Mouse (Mus musculus): ENCODE measurements at regions not wholly inside any gene's neighbourhood (a gene's known extent, or its start where the extent isn't known, plus 50 kb on each side); places are given as distances from the start of the nearest gene placed in this dataset.

DNA sequence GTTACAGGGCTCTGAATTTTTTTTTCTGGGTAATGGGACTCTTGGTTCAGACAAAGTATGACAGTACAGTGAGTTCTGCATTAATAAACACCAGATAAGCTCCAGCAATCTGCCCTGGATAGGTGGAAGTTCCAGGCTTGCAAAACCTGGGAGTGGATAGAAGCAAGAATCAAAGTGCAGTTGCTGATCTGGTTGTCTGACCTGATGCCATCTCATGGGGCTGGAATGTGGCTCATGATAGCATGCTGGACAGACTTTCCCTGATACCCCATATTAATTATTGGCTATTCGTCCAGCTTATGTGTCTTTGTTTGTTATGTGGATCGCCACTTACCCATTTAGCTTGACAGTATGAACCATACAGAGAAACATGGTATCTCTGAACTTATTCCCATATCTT is 146.6 kb upstream of the Tnfaip3 start:
- TF ChIP-seq EP300 (IDR thresholded peaks at IDR 0.05; ENCODE audit: low read depth): no peak
- no peak overlapping the region for H3K4me3 ChIP-seq (ENCODE audit: insufficient read depth in 1 of 2, low read depth in 2 of 2, low read length in 2 of 2)
- no peak overlapping the region for H3K27ac ChIP-seq
- no peaks in the 10 kb centered on the region for H3K27me3 ChIP-seq (ENCODE audit: control insufficient read depth, insufficient read depth, low read length)
- no peak for ATAC-seq (ENCODE audit: insufficient read depth)
- no peaks in the 10 kb centered on the region for H3K9me3 ChIP-seq (ENCODE audit: control insufficient read depth, low read length)
- no peaks in the 10 kb centered on the region for H3K4me1 ChIP-seq (replicated peaks; ENCODE audit: control insufficient read depth in 2 of 2, insufficient read depth in 2 of 2, low read length in 1 of 2)
- no peak for DNase-seq (ENCODE audit: low read depth in 3 of 3, low spot score in 3 of 3)
- H3K4me2 ChIP-seq (ENCODE audit: low read depth): no peak overlapping the region
- 54% methylated on average over 2 of the region's 2 CpGs for WGBS (ENCODE audit: insufficient replicate concordance)
- H3K9ac ChIP-seq (replicated peaks): no peak overlapping the region
- H3K36me3 ChIP-seq (replicated peaks; ENCODE audit: control insufficient read depth, insufficient read depth, low read depth): no peaks in the 10 kb centered on the region

DNA sequence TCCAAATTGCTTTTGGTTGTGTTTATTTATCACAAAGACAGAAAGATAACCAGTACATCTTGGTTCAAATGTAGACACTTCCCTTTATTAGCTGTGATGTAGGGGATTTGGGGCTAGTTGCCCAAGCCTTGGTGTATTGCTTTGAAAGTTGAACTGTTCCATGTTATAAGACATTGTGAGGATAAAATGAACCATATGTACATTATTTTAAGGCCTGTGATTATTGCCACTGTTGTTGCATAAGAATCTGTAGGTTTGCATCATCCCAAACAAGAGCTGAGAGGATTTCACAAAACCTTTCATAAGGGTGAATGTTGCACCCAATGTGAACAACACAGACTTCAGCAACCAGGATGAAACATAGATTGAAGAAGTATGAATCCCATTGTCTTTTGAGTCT is 145.7 kb upstream of the Tnfaip3 start:
- no peak for DNase-seq (ENCODE audit: low read depth in 3 of 3, low spot score in 3 of 3)
- no peak for ATAC-seq (ENCODE audit: insufficient read depth)
- Histone ChIP-seq H3K4me1 (replicated peaks; ENCODE audit: control insufficient read depth in 2 of 2, insufficient read depth in 2 of 2, low read length in 1 of 2) (no peaks in the 10 kb centered on the region), H3K9ac (replicated peaks) (no peak overlapping the region), H3K4me3 (ENCODE audit: insufficient read depth in 1 of 2, low read depth in 2 of 2, low read length in 2 of 2) (no peak overlapping the region), H3K27me3 (ENCODE audit: control insufficient read depth, insufficient read depth, low read length) (no peaks in the 10 kb centered on the region), H3K27ac (no peak overlapping the region), H3K9me3 (ENCODE audit: control insufficient read depth, low read length) (no peaks in the 10 kb centered on the region), H3K4me2 (ENCODE audit: low read depth) (no peak overlapping the region), H3K36me3 (replicated peaks; ENCODE audit: control insufficient read depth, insufficient read depth, low read depth) (no peaks in the 10 kb centered on the region)
- TF ChIP-seq EP300 (IDR thresholded peaks at IDR 0.05; ENCODE audit: low read depth) (no peak), CTCF (IDR thresholded peaks at IDR 0.05; ENCODE audit: low read depth) (no peak)

DNA sequence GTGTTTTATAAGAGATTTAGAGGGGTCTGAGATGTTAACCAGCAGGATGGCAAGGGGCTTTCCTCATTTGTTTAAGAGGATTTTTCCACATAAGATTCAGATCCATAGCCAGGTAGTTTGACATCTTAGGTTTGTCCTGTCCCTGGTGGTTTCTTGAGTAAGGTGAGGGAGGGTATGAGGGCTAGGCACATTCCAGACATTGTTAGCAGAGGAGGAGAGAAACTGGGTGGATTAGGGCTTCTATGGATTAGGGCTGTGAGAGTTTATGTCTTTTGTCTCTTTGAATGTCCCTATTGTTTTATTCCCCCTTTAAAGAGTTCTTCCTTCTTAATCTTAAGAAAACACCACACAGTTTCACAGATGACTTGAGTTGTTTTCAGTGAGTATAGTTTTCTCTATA is 138.6 kb upstream of the Tnfaip3 start:
- Histone ChIP-seq H3K9me3 (ENCODE audit: control insufficient read depth, low read length) (no peaks in the 10 kb centered on the region), H3K4me3 (ENCODE audit: insufficient read depth in 1 of 2, low read depth in 2 of 2, low read length in 2 of 2) (no peak overlapping the region), H3K4me2 (ENCODE audit: low read depth) (no peak overlapping the region), H3K27ac (no peak overlapping the region), H3K36me3 (replicated peaks; ENCODE audit: control insufficient read depth, insufficient read depth, low read depth) (no peaks in the 10 kb centered on the region), H3K27me3 (ENCODE audit: control insufficient read depth, insufficient read depth, low read length) (no peaks in the 10 kb centered on the region), H3K9ac (replicated peaks) (no peak overlapping the region), H3K4me1 (replicated peaks; ENCODE audit: control insufficient read depth in 2 of 2, insufficient read depth in 2 of 2, low read length in 1 of 2) (no peaks in the 10 kb centered on the region)
- ATAC-seq (ENCODE audit: insufficient read depth) (no peak), DNase-seq (ENCODE audit: low read depth in 3 of 3, low spot score in 3 of 3) (no peak)
- TF ChIP-seq CTCF (IDR thresholded peaks at IDR 0.05; ENCODE audit: low read depth) (no peak), EP300 (IDR thresholded peaks at IDR 0.05; ENCODE audit: low read depth) (no peak)

DNA sequence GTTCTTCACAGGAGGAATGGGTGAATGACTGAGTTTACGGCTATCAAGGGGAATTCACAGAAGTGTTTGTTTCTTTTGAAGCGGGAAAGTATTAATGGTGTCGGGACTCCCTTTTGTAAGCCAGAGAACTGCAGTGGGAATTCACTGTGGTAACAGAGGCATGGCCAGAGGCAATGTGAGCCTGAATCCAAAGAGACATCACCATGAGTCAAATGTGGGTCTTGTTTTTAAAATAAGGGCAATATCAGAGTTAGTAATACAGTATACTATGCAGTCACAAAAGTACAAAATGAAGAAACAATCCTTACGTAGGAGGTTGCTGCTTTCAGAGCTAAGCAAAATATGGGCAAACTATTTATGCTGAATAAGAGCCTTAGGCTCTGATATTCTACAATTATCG is 137.3 kb upstream of the Tnfaip3 start:
- ATAC-seq (ENCODE audit: insufficient read depth): no peak
- H3K27me3 ChIP-seq (ENCODE audit: control insufficient read depth, insufficient read depth, low read length): no peaks in the 10 kb centered on the region
- TF ChIP-seq EP300 (IDR thresholded peaks at IDR 0.05; ENCODE audit: low read depth): no peak
- TF ChIP-seq CTCF (IDR thresholded peaks at IDR 0.05; ENCODE audit: low read depth): no peak
- no peak overlapping the region for H3K4me3 ChIP-seq (ENCODE audit: insufficient read depth in 1 of 2, low read depth in 2 of 2, low read length in 2 of 2)
- 74% methylated on average over 5 of the region's 5 CpGs for WGBS (ENCODE audit: insufficient replicate concordance)
- H3K4me2 ChIP-seq (ENCODE audit: low read depth): no peak overlapping the region
- H3K36me3 ChIP-seq (replicated peaks; ENCODE audit: control insufficient read depth, insufficient read depth, low read depth): no peaks in the 10 kb centered on the region
- no peak overlapping the region for H3K27ac ChIP-seq
- DNase-seq (ENCODE audit: low read depth in 3 of 3, low spot score in 3 of 3): no peak
- no peaks in the 10 kb centered on the region for H3K4me1 ChIP-seq (replicated peaks; ENCODE audit: control insufficient read depth in 2 of 2, insufficient read depth in 2 of 2, low read length in 1 of 2)
- no peaks in the 10 kb centered on the region for H3K9me3 ChIP-seq (ENCODE audit: control insufficient read depth, low read length)
- no peak overlapping the region for H3K9ac ChIP-seq (replicated peaks)

DNA sequence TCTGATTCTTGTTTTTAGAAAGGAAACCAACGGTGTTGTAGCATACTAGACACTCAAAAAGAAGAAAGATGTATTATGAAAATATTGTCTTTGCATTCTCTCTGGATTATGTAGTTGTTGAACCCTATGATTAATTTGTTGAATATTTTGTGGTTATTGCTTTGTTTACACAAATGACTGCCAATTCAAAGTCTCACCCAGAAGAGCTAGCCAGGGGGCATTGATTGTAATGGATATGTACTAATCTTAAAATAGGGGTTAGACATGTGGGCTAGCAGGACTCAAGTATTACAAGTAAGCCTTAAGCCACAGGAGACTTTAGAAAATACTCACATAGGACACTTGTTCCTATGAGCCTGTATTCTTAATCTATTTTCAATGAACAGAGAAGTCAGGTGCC is 135.3 kb upstream of the Tnfaip3 start:
- TF ChIP-seq EP300 (IDR thresholded peaks at IDR 0.05; ENCODE audit: low read depth): no peak
- Histone ChIP-seq H3K4me2 (ENCODE audit: low read depth) (no peak overlapping the region), H3K9me3 (ENCODE audit: control insufficient read depth, low read length) (no peaks in the 10 kb centered on the region), H3K9ac (replicated peaks) (no peak overlapping the region), H3K4me1 (replicated peaks; ENCODE audit: control insufficient read depth in 2 of 2, insufficient read depth in 2 of 2, low read length in 1 of 2) (no peaks in the 10 kb centered on the region), H3K4me3 (ENCODE audit: insufficient read depth in 1 of 2, low read depth in 2 of 2, low read length in 2 of 2) (no peak overlapping the region), H3K36me3 (replicated peaks; ENCODE audit: control insufficient read depth, insufficient read depth, low read depth) (no peaks in the 10 kb centered on the region), H3K27me3 (ENCODE audit: control insufficient read depth, insufficient read depth, low read length) (no peaks in the 10 kb centered on the region), H3K27ac (no peak overlapping the region)
- 52% methylated on average over 1 of the region's 1 CpGs for WGBS (ENCODE audit: insufficient replicate concordance)
- DNase-seq (ENCODE audit: low read depth in 3 of 3, low spot score in 3 of 3): no peak
- no peak for ATAC-seq (ENCODE audit: insufficient read depth)

DNA sequence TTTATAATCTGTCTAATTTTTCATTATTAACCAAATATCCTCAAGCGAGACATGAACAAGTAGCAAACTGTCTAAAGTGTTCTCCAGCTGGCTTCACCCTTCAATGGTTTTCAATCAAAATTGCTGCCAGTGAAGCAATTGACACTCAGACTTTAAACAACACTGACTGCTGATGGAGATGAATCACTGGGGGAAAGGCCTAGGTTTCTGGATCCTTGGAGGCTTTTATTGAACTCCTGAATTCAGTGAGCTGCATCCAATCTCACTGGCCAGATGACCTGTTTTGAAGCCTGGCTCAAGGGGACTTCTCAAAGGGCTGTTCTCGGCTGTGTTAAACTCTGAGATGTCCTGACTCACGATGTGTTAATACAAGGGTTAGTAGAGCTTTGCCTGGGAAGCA is 134.5 kb upstream of the Tnfaip3 start:
- Histone ChIP-seq H3K4me1 (replicated peaks; ENCODE audit: control insufficient read depth in 2 of 2, insufficient read depth in 2 of 2, low read length in 1 of 2) (no peaks in the 10 kb centered on the region), H3K4me3 (ENCODE audit: insufficient read depth in 1 of 2, low read depth in 2 of 2, low read length in 2 of 2) (no peak overlapping the region), H3K4me2 (ENCODE audit: low read depth) (no peak overlapping the region), H3K27me3 (ENCODE audit: control insufficient read depth, insufficient read depth, low read length) (no peaks in the 10 kb centered on the region), H3K36me3 (replicated peaks; ENCODE audit: control insufficient read depth, insufficient read depth, low read depth) (no peaks in the 10 kb centered on the region), H3K27ac (no peak overlapping the region), H3K9ac (replicated peaks) (no peak overlapping the region), H3K9me3 (ENCODE audit: control insufficient read depth, low read length) (no peaks in the 10 kb centered on the region)
- WGBS (ENCODE audit: insufficient replicate concordance): 43% methylated on average over 3 of the region's 3 CpGs
- DNase-seq (ENCODE audit: low read depth in 3 of 3, low spot score in 3 of 3) (no peak), ATAC-seq (ENCODE audit: insufficient read depth) (no peak)
- TF ChIP-seq CTCF (IDR thresholded peaks at IDR 0.05; ENCODE audit: low read depth): no peak
- no peak for TF ChIP-seq EP300 (IDR thresholded peaks at IDR 0.05; ENCODE audit: low read depth)
